Mouse (Mus musculus) testis, adult 2 months (tissue): ENCODE measurements around the gene Prdm16. TPM values are rescaled to one million over a fixed set of nuclear protein-coding genes. Genes with fewer than 3 reads are reported as not detected.

Experiments
- H3K27ac ChIP-seq: fragments of 200-500 bp; 2 replicates; pipeline ENCODE4 v1.5.1; 2012; ENCODE audit warnings: low read depth, low read length; ENCODE audit not compliant: control insufficient read depth, insufficient read depth
- H3K27me3 ChIP-seq: fragments of 200-500 bp; 2 replicates; pipeline ENCODE4 v1.6.1; 2012; ENCODE audit warnings: mild to moderate bottlenecking, low read length, moderate library complexity; ENCODE audit not compliant: control insufficient read depth, insufficient read depth
- H3K36me3 ChIP-seq: fragments of 200-500 bp; 2 replicates; pipeline ENCODE4 v1.6.1; 2012; ENCODE audit warnings: mild to moderate bottlenecking, low read length; ENCODE audit not compliant: control insufficient read depth, insufficient read depth
- H3K4me1 ChIP-seq: fragments of 200-500 bp; 2 replicates; pipeline ENCODE4 v1.6.1; 2012; ENCODE audit warnings: low read length; ENCODE audit not compliant: control insufficient read depth, insufficient read depth
- H3K4me3 ChIP-seq: fragments of 200-500 bp; 2 replicates; pipeline ENCODE4 v1.5.1; 2012; ENCODE audit warnings: low read depth, mild to moderate bottlenecking, low read length, moderate library complexity, mixed read lengths; ENCODE audit not compliant: control insufficient read depth
- CTCF ChIP-seq: fragments of 200-500 bp; IDR thresholded peaks from 2 replicates; pipeline ENCODE4 v1.5.1; 2012; ENCODE audit warnings: low read depth, mild to moderate bottlenecking, inconsistent platforms, low read length, moderate library complexity; ENCODE audit not compliant: control insufficient read depth, insufficient read depth, insufficient replicate concordance
- POLR2A ChIP-seq: fragments of 200-500 bp; IDR thresholded peaks from 2 replicates; pipeline ENCODE4 v1.6.1; 2012; ENCODE audit warnings: low read depth, mild to moderate bottlenecking, inconsistent platforms, low read length, moderate library complexity; ENCODE audit not compliant: control insufficient read depth
- polyA plus RNA-seq: library from polyadenylated mRNA; depleted of rRNA; stranded (reverse); fragments of >200 nt; gene quantifications from 2 replicates; pipeline ENCODE4 v1.2.3, GENCODE M21; 2012

Gene Prdm16
- polyA plus RNA-seq, 1 experiment, result 3.0 TPM

DNA sequence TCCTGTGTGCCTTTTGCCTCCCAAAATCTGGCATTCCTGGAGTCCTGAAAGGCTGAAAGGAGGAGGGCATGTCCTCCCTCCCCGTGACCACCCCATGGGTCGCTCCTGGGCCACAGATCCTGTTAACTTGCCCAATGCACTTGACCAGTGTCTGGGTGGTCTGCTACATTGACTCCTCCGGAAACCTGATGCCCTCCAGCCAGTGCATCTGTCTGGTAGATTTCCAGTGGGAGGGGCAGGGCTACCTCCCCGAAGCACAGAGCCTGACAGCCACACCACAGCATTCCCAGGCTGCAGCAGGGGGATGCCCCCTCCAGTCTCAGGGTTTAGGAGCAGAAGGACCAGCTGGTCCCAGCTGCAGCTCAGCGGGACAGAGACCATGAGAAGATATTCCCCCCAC lies 15.8 kb upstream of the Prdm16 start:
- Histone ChIP-seq H3K4me3 (no peak overlapping the region), H3K27ac (no peak overlapping the region), H3K36me3 (no peaks in the 10 kb centered on the region), H3K4me1 (peaks cover 7% of the 10 kb centered on the region), H3K27me3 (no peaks in the 10 kb centered on the region)
- no peak for TF ChIP-seq CTCF
- TF ChIP-seq POLR2A, result no peak

DNA sequence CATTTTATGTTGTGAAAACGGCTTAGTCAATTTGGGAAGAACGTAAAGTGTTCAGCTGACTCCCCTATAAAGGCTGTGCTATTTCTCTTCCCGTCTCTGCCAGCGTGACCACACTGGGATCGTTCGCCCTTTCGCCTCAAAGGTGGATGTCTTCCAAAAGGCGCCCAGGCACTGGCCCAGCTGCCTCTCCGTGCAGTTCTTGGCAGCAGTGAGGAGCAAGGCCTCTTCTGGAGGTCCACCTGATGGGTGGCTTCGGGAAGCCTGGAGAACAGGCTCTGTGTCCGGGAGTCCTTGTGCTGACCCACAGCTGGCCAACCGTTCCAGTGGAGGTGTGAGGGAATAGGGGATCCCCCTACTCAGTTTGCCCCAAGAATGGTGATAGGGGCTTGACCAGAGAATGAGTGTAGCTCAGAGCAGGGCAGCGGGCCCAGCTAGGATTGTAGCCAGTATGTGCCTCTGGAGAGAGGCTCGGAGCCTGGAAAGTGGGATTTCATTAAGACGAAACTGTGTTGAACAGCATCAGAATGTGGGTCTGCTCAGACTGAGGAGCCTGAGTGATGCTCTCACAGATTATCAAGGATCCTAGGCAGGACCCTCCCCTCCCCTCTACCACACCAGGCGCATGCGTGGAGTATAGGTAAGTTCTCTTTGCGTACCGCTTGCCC lies 12.5 kb upstream of the Prdm16 start:
- TF ChIP-seq POLR2A (no peak), CTCF (no peak)
- Histone ChIP-seq H3K4me3 (no peak overlapping the region), H3K27me3 (no peaks in the 10 kb centered on the region), H3K27ac (no peak overlapping the region), H3K36me3 (no peaks in the 10 kb centered on the region), H3K4me1 (0 out of 2 replicates have a peak, but pooled peaks cover 2% of the 10 kb centered on the region)

DNA sequence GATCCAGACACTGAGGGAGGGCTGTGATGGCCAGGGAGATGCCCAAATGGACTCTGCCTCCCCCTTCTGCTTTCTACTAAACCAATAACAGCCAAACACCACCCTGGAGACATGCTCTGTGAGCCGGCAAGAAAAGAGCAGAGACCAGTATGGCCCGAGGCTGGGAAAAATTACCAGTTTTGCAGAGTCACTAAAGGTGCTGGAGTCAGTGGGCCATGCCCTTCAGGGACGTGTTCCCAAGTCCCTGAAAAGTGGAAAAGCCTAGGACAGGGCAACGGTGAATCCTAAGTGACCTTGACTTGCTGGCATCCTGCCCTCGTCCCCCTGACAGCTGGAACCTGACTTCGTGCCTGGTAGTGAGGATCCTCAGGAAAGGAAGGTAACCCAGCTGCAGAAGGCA lies 5.8 kb upstream of the Prdm16 start:
- H3K4me1 ChIP-seq, result peaks cover 11% of the 10 kb centered on the region
- TF ChIP-seq CTCF (no peak), POLR2A (no peak)
- no peak overlapping the region for H3K4me3 ChIP-seq
- H3K27me3 ChIP-seq, result peaks cover 8% of the 10 kb centered on the region; the same call in 1 of the 2 replicates
- H3K36me3 ChIP-seq, result no peaks in the 10 kb centered on the region
- no peak overlapping the region for H3K27ac ChIP-seq

DNA sequence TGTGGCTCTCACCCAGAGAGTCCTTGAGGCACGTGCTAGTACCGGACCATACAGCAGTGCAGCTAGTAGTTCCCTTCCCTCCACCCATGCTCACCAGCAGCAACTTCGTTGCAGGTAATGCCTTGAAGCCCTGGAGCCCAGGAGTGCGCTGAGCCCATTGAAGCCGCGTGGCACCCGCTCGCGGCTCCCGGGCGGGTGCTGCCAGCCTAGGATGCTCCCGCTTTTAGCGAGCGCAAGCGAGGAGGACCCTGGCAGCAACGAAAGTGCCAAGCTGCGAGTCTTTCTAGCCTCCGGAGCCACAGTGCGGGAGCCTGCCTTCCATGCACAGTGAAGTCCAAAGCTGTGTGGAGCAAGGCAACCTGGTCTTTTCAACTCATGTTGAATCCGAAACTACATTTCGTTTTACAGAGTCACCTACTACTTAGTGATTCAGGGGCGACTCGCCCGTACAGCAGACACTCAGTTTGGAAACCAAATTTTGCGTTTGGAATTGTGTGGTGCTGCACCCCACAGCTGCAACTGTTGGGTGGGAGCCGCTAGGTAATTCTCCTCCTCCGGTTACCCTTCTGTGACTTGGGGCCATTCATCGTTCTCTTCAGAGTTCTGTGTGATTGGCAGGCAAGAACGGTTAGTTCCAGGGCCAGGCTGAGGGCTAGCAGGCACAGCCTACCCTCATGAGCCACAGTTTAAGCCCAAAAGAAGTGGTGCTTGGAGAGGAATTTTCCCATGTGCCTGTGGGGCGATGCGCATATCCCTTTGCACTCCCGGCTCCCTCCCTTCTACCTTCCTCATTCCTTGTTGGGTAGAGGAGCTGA lies 4.8 kb upstream of the Prdm16 start:
- Histone ChIP-seq H3K4me3 (no peak overlapping the region), H3K36me3 (no peaks in the 10 kb centered on the region), H3K27me3 (peaks cover 13% of the 10 kb centered on the region; the same call in 1 of the 2 replicates), H3K27ac (no peak overlapping the region), H3K4me1 (peaks cover 16% of the 10 kb centered on the region)
- TF ChIP-seq POLR2A (no peak), CTCF (no peak)

DNA sequence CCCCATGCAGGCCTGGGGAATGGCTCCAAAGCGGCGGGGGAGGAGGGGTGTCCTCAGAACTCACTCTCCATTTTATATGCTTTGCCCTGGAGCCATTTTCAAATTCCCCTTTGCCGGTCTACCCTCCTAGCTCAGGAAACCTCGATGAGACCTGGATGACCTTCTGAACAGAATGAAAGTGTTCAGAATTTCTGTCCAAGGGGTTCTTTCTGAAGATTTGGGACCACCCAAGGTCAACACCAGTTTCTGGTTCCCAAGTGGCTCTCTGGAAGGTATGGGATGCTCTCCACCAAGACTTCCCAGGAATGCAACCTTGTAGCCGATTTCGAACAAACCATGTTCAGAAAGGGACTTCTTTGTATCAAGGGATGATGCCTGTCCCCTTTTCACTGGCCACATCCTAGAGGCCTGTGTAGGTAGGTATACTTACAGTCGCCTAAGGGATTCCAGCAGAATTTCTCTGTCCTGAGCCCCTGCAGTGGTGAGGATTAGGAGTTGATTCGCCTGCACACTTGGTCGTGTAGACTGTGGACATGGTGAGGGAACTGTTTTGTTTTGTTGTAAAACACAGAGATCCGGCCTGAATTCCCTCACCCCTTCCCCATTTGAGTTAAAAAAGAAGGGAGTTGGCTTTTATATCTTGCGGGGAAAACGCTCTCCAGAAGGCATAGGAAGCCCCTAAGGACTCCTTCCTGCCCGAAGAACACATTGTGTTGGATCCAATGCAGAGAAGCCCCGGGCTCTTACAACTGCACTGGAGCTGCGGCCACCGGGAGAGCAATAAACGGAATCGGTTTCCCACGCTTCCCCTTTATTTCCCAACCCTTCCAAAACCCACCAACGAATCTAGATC lies 4.0 kb upstream of the Prdm16 start:
- Histone ChIP-seq H3K27ac (no peak overlapping the region), H3K27me3 (peaks cover 17% of the 10 kb centered on the region), H3K4me1 (peaks cover 19% of the 10 kb centered on the region), H3K4me3 (no peak overlapping the region), H3K36me3 (no peaks in the 10 kb centered on the region)
- TF ChIP-seq POLR2A (no peak), CTCF (no peak)

DNA sequence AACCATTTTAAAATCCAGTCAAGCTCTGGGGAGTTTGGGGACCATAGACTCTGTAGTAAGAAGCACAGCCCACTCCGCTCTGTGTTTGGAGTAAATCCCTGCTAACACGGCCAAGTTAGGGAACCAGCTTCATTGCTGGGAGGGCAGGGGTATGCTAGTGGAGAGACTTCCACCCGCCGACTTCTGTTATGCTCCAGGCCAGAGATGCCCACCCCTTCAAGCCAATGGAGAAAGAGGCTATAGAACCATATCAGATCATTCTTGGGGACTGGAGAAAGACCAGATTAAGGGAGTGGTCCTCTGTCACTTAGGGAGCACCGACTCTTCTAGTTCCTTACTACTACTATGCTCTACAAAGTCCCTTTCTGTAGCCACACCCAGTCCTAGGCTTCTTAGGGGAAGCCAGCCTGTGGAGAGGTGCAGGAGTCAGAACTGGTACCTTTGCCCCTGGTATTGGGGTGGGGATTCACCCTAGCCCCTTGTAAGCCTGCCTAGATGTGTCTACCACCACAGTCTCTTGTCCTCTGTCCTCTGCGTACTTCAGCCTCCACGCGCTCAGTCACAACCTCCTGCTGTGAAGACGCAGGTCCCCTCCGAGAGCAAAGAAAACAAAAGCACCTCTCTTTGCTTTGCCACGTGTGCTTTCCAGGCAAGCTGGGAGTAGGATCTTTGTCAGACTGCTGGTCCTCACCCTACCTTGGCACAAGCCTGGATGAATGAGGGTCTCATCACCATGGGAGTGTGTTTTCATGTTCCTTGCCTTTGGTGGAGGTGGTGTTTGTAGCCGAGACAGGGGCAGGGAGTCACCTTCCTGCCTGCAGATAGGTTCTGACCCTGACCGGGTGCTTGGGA lies 3.1 kb upstream of the Prdm16 start:
- no peak overlapping the region for H3K27ac ChIP-seq
- no peak overlapping the region for H3K4me3 ChIP-seq
- TF ChIP-seq CTCF, result no peak
- no peak for TF ChIP-seq POLR2A
- H3K4me1 ChIP-seq, result peaks cover 27% of the 10 kb centered on the region
- no peaks in the 10 kb centered on the region for H3K36me3 ChIP-seq
- peaks cover 17% of the 10 kb centered on the region for H3K27me3 ChIP-seq
